Mouse (Mus musculus) MEL (cell line): ENCODE measurements around the gene AC124108.1. TPM values are rescaled to one million over a fixed set of nuclear protein-coding genes. Genes with fewer than 3 reads are reported as not detected.

Experiments
- DNase-seq: peaks from one replicate; pipeline ENCODE4 v3.0.0; 2011; ENCODE audit warnings: low read depth, low spot score
- H3K27ac ChIP-seq: 2 replicates; pipeline ENCODE4 v1.5.1; 2012; ENCODE audit warnings: low read depth, mild to moderate bottlenecking, control low read depth, low read length, moderate library complexity; ENCODE audit not compliant: control insufficient read depth
- H3K27me3 ChIP-seq, 2 experiments: fragments of 150-350 bp in 1 of 2; sonication (generic) in 1 of 2; 2 replicates each; pipeline ENCODE4 v1.6.1; 2012; ENCODE audit warnings: low read length in 2 of 2, mild to moderate bottlenecking in 2 of 2, improper control_type of control experiment in 1 of 2, moderate library complexity in 1 of 2; ENCODE audit not compliant: insufficient read depth in 2 of 2, control insufficient read depth in 1 of 2
- H3K36me3 ChIP-seq, 2 experiments: 2 replicates each; pipeline ENCODE4 v1.6.1; 2012 to 2014; ENCODE audit warnings: low read length in 2 of 2, improper control_type of control experiment in 1 of 2, inconsistent platforms in 1 of 2, mild to moderate bottlenecking in 1 of 2; ENCODE audit not compliant: insufficient read depth in 2 of 2, control insufficient read depth in 1 of 2
- H3K4me1 ChIP-seq, 2 experiments: fragments of 150-350 bp in 1 of 2; sonication (generic) in 1 of 2; 2 replicates each; pipeline ENCODE4 v1.6.1; 2012; ENCODE audit warnings: low read length in 2 of 2, improper control_type of control experiment in 1 of 2, mild to moderate bottlenecking in 1 of 2; ENCODE audit not compliant: insufficient read depth in 2 of 2, control insufficient read depth in 1 of 2
- H3K4me3 ChIP-seq, 2 experiments: fragments of 150-350 bp in 1 of 2; sonication (generic) in 1 of 2; 2 replicates each; pipeline ENCODE4 v1.5.1; 2012; ENCODE audit warnings: low read depth in 2 of 2, low read length in 2 of 2, mild to moderate bottlenecking in 2 of 2, moderate library complexity in 2 of 2, control low read depth in 1 of 2, improper control_type of control experiment in 1 of 2; ENCODE audit not compliant: control insufficient read depth in 1 of 2, insufficient read depth in 1 of 2
- H3K79me2 ChIP-seq: 2 replicates; pipeline ENCODE4 v1.6.1; 2012; ENCODE audit warnings: mild to moderate bottlenecking, low read length, moderate library complexity; ENCODE audit not compliant: control insufficient read depth, poor library complexity, insufficient read depth
- H3K9ac ChIP-seq: 2 replicates; pipeline ENCODE4 v1.6.1; 2012; ENCODE audit warnings: low read depth, mild to moderate bottlenecking, control low read depth, low read length, moderate library complexity; ENCODE audit not compliant: control insufficient read depth, poor library complexity, severe bottlenecking
- H3K9me3 ChIP-seq: fragments of 150-350 bp; sonication (generic); replicated peaks from 2 replicates; pipeline ENCODE4 v1.6.1; 2012; ENCODE audit warnings: mild to moderate bottlenecking, low read length, improper control_type of control experiment, moderate library complexity; ENCODE audit not compliant: insufficient read depth
- BHLHE40 ChIP-seq: IDR thresholded peaks from 2 replicates; pipeline ENCODE4 v1.6.1; 2012; ENCODE audit warnings: low read depth, mild to moderate bottlenecking, inconsistent platforms, low read length, improper control_type of control experiment, borderline replicate concordance
- CTCF ChIP-seq, 3 experiments: IDR thresholded peaks in 2 of 3; conservative IDR thresholded peaks in 1 of 3; 2 replicates each; pipeline ENCODE4 v1.5.1; 2011 to 2012; ENCODE audit warnings: low read length in 3 of 3, low read depth in 2 of 3, mild to moderate bottlenecking in 2 of 3, improper control_type of control experiment in 1 of 3, inconsistent platforms in 1 of 3, mixed read lengths in 1 of 3, moderate library complexity in 1 of 3; ENCODE audit not compliant: control insufficient read depth in 1 of 3, insufficient read depth in 1 of 3, poor library complexity in 1 of 3, severe bottlenecking in 1 of 3
- ELF1 ChIP-seq: IDR thresholded peaks from 2 replicates; pipeline ENCODE4 v1.6.1; 2014; ENCODE audit warnings: low read depth, mild to moderate bottlenecking, inconsistent platforms, low read length, improper control_type of control experiment, moderate library complexity
- EP300 ChIP-seq, 2 experiments: IDR thresholded peaks; 2 replicates each; pipeline ENCODE4 v1.6.1; 2011; ENCODE audit warnings: improper control_type of control experiment in 2 of 2, low read length in 2 of 2, low read depth in 1 of 2, mild to moderate bottlenecking in 1 of 2
- ETS1 ChIP-seq: IDR thresholded peaks from 2 replicates; pipeline ENCODE4 v1.6.1; 2012; ENCODE audit warnings: low read depth, mild to moderate bottlenecking, inconsistent platforms, low read length, improper control_type of control experiment, moderate library complexity
- KAT2A ChIP-seq: conservative IDR thresholded peaks from 2 replicates; pipeline ENCODE4 v1.6.1; 2012; ENCODE audit warnings: low read depth, low read length, improper control_type of control experiment, inconsistent platforms
- NRF1 ChIP-seq: IDR thresholded peaks from 2 replicates; pipeline ENCODE4 v1.6.1; 2014; ENCODE audit warnings: low read depth, mild to moderate bottlenecking, inconsistent platforms, low read length, improper control_type of control experiment, moderate library complexity; ENCODE audit not compliant: poor library complexity, insufficient read depth, severe bottlenecking
- POLR2AphosphoS2 ChIP-seq: IDR thresholded peaks from 2 replicates; pipeline ENCODE4 v1.6.1; 2011; ENCODE audit warnings: low read length, improper control_type of control experiment
- POLR2AphosphoS5 ChIP-seq: IDR thresholded peaks from 2 replicates; pipeline ENCODE4 v1.6.1; 2012; ENCODE audit warnings: low read depth, borderline replicate concordance, mild to moderate bottlenecking, inconsistent platforms, low read length, moderate library complexity, mixed read lengths
- RCOR1 ChIP-seq: IDR thresholded peaks from 2 replicates; pipeline ENCODE4 v1.6.1; 2012; ENCODE audit warnings: low read depth, mild to moderate bottlenecking, inconsistent platforms, low read length, improper control_type of control experiment
- SIN3A ChIP-seq: IDR thresholded peaks from 2 replicates; pipeline ENCODE4 v1.6.1; 2012; ENCODE audit warnings: low read length, improper control_type of control experiment, inconsistent platforms
- SMC3 ChIP-seq: IDR thresholded peaks from 2 replicates; pipeline ENCODE4 v1.6.1; 2011; ENCODE audit warnings: low read depth, low read length, improper control_type of control experiment
- TBP ChIP-seq: IDR thresholded peaks from 2 replicates; pipeline ENCODE4 v1.8.0; 2011; ENCODE audit warnings: low read depth, low read length, improper control_type of control experiment
- TCF12 ChIP-seq: IDR thresholded peaks from 2 replicates; pipeline ENCODE4 v1.6.1; 2014; ENCODE audit warnings: low read depth, mild to moderate bottlenecking, inconsistent platforms, low read length, improper control_type of control experiment, moderate library complexity
- USF2 ChIP-seq, 2 experiments: IDR thresholded peaks; 2 replicates each; pipeline ENCODE4 v1.6.1; 2011 to 2012; ENCODE audit warnings: improper control_type of control experiment in 2 of 2, low read length in 2 of 2, borderline replicate concordance in 1 of 2, inconsistent platforms in 1 of 2, low read depth in 1 of 2, mild to moderate bottlenecking in 1 of 2; ENCODE audit not compliant: insufficient read depth in 1 of 2
- polyA plus RNA-seq, 2 experiments: library from polyadenylated mRNA; stranded (reverse) in 1 of 2; unstranded in 1 of 2; fragments of >175 nt in 1 of 2; fragments of >200 nt in 1 of 2; gene quantifications; 2 replicates each; pipeline versions ENCODE4 v1.2.1 to v1.2.4; 2012; ENCODE audit warnings: low replicate concordance in 2 of 2, low read depth in 1 of 2; ENCODE audit not compliant: insufficient read length in 2 of 2, insufficient read depth in 1 of 2, missing spikeins in 1 of 2
- total RNA-seq: library from RNA; depleted of rRNA; stranded (reverse); fragments of 300-350 nt; gene quantifications from 2 replicates; pipeline ENCODE4 v1.2.3, GENCODE M21; 2012

The AC124108.1 gene
- total and polyA plus RNA-seq, 3 experiments: not detected

DNA sequence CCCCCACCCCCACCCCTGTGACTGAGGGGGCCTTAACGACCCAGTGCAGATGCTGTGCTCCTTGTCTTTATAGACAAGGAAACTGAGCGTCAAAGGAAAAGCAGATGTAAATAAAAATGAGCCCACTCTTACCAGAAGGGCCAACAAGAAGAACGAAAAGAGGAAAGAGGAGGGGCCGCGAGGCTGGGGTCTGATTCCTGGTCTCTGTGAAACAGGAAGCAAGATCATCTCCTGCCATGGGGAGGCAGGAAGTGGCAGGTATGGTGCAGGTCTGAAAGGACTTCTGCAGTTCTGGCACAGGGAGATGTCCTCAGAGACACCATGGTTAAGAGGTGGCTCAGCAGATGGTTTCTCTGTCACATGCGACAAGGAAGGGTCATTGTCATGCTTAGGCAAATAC is 20.6 kb upstream of the AC124108.1 start (continued):
- TF ChIP-seq POLR2AphosphoS5 (no peak), ETS1 (no peak), KAT2A (no peak), TBP (no peak), SIN3A (no peak)

DNA sequence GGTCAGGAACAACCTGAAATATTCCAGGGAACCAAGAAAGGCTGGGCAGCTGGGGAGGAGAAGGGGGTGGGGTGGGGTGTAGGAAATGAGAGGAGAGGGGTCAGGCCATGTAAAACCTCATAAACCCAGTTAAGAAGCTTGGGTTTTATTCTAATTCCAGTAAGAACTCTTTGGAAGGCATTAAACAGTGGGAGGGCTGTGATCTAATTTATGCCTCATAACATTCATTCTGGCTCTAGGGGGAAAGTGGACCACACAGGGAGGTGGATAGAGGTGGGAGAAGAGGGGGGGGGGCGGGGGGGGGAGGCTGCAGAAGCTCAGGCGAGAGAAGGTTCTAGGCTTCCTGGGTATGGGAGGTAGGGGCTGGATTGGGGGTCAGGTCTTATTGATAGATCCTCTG is 19.6 kb upstream of the AC124108.1 start:
- Histone ChIP-seq H3K4me3 (no peak overlapping the region), H3K79me2 (no peaks in the 10 kb centered on the region), H3K4me1 (peaks cover 0 to 7% of the 10 kb centered on the region in 2 experiments; a peak in 1 of 4 replicates), H3K9me3 (no peaks in the 10 kb centered on the region), H3K36me3 (no peaks in the 10 kb centered on the region; a peak in 1 of 4 replicates), H3K27me3 (peaks cover 17 to 32% of the 10 kb centered on the region in 2 experiments), H3K9ac (no peak overlapping the region), H3K27ac (no peak overlapping the region)
- TF ChIP-seq TBP (no peak), SIN3A (no peak), SMC3 (no peak), USF2 (IDR thresholded peaks at IDR 0.05; ENCODE audit: borderline replicate concordance in 1 of 2, insufficient read depth in 1 of 2, low read depth in 1 of 2, low read length in 2 of 2) (no peak), RCOR1 (no peak), ELF1 (no peak), NRF1 (no peak), TCF12 (no peak), CTCF (IDR thresholded peaks at IDR 0.05 in 2 of 3, conservative IDR thresholded peaks at IDR 0.05 in 1 of 3; ENCODE audit: control insufficient read depth in 1 of 3, insufficient read depth in 1 of 3, low read depth in 2 of 3, low read length in 3 of 3, poor library complexity in 1 of 3, severe bottlenecking in 1 of 3) (no peak), POLR2AphosphoS2 (no peak)
- no peak for DNase-seq

DNA sequence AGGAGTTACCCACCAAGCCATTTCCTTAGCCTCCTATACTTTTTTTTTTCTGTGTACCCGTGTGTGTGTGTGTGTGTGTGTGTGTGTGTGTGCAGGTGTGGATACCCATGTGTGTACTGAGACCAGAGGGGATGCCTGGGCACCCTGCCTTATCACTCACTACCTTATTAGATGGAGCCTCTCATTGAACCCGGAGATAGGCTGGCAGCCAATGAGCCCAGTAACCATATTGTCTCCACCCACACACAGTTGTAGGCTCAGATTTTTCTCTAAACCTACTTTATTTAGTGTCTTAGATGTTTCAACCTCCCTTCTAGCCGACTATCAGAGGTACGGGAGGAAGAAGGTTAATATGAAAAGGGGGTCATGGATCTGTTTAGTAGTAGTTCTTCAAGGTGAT is 5.0 kb upstream of the AC124108.1 start:
- H3K27me3 ChIP-seq: peaks cover 7 to 8% of the 10 kb centered on the region in 2 experiments

More for the DNA sequence above, 5.0 kb upstream of the AC124108.1 start:
- TF ChIP-seq TCF12 (peak; percentile 9; the same call in 1 of the 2 replicates), BHLHE40 (no peak), EP300 (IDR thresholded peaks at IDR 0.05; ENCODE audit: low read depth in 1 of 2, low read length in 2 of 2) (0 out of 4 replicates have a peak, but pooled peaks of 1 of the 2 experiments have one; percentile 18), TBP (no peak)
- no peaks in the 10 kb centered on the region for H3K9me3 ChIP-seq
- H3K36me3 ChIP-seq: no peaks in the 10 kb centered on the region
- H3K79me2 ChIP-seq: no peaks in the 10 kb centered on the region
- H3K27ac ChIP-seq: no peak overlapping the region
- H3K4me3 ChIP-seq: no peak overlapping the region
- H3K9ac ChIP-seq: no peak overlapping the region
- no peak for DNase-seq
- H3K4me1 ChIP-seq: no peaks in the 10 kb centered on the region
